Mouse (Mus musculus) neural tube, embryonic 11.5 days (tissue): Measurements from ENCODE around the gene Dnmt1. TPM values are rescaled to one million over a fixed set of nuclear protein-coding genes. Genes with fewer than 3 reads are reported as not detected.

Source experiments
- ATAC-seq: fragments of 200-750 bp; cut with Nextera tagmentation; 2 replicates; pipeline ENCODE4 v1.8.0; 2017; ENCODE audit warnings: moderate number of reproducible peaks, mild to moderate bottlenecking, moderate TSS enrichment, moderate library complexity; ENCODE audit not compliant: insufficient read depth, low FRiP score, low TSS enrichment
- DNase-seq: peaks from one replicate; pipeline ENCODE4 v3.0.0-alpha.2; 2015; ENCODE audit warnings: low spot score
- H3K27ac ChIP-seq: fragments of 300-500 bp; sonication (generic); 2 replicates; pipeline ENCODE4 v1.5.1; 2014; ENCODE audit warnings: low read depth, mild to moderate bottlenecking, low read length
- H3K27me3 ChIP-seq: fragments of 300-500 bp; sonication (generic); 2 replicates; pipeline ENCODE4 v1.6.1; 2014; ENCODE audit warnings: mild to moderate bottlenecking, low read length, mixed read lengths; ENCODE audit not compliant: control insufficient read depth, insufficient read depth
- H3K36me3 ChIP-seq: fragments of 300-500 bp; sonication (generic); 2 replicates; pipeline ENCODE4 v1.6.1; 2014; ENCODE audit warnings: mild to moderate bottlenecking, low read length, moderate library complexity, mixed read lengths; ENCODE audit not compliant: control insufficient read depth, insufficient read depth
- H3K4me1 ChIP-seq: fragments of 300-500 bp; sonication (generic); 2 replicates; pipeline ENCODE4 v1.6.1; 2014; ENCODE audit warnings: low read length, mixed read lengths; ENCODE audit not compliant: control insufficient read depth, insufficient read depth
- H3K4me2 ChIP-seq: fragments of 300-500 bp; sonication (generic); 2 replicates; pipeline ENCODE4 v1.6.1; 2014; ENCODE audit warnings: low read depth, mild to moderate bottlenecking, moderate library complexity
- H3K4me3 ChIP-seq: fragments of 300-500 bp; sonication (generic); 2 replicates; pipeline ENCODE4 v1.5.1; 2014; ENCODE audit warnings: low read depth, low read length
- H3K9ac ChIP-seq: fragments of 300-500 bp; sonication (generic); 2 replicates; pipeline ENCODE4 v1.6.1; 2014; ENCODE audit warnings: mild to moderate bottlenecking, low read length
- H3K9me3 ChIP-seq: fragments of 300-500 bp; sonication (generic); 2 replicates; pipeline ENCODE4 v1.6.1; 2016; ENCODE audit warnings: low read length; ENCODE audit not compliant: control insufficient read depth
- WGBS: fragments of 180-500 bp; shearing (Covaris S2); extraction: QIAGEN DNeasy Blood & Tissue Kit; methylation state at CpG from one replicate; pipeline ENCODE4 v1.1.7; 2014; 5-methylcytosine and 5-hydroxymethylcytosine counted together
- polyA plus RNA-seq: library from polyadenylated mRNA; unstranded; fragments of >200 nt; fragmentation: Nextera tagmentation; extraction: Ambion mirVana; gene quantifications from 2 replicates; pipeline ENCODE4 v1.2.1, GENCODE M21; 2014

Dnmt1 gene
- polyA plus RNA-seq, 1 experiment from 2014 or later = 72.7 TPM

GRCm38 (mm10) chr9:20876318-20877117 lies 83.2 kb downstream of the Dnmt1 start:
- Histone ChIP-seq H3K4me1 (no peaks in the 10 kb centered on the region), H3K4me2 (no peak overlapping the region), H3K9ac (no peak overlapping the region), H3K4me3 (no peak overlapping the region), H3K27ac (no peak overlapping the region), H3K9me3 (no peaks in the 10 kb centered on the region), H3K36me3 (no peaks in the 10 kb centered on the region), H3K27me3 (0 out of 2 replicates have a peak, but pooled peaks cover 2% of the 10 kb centered on the region)
- 73% methylated on average over 8 of the region's 9 CpGs for WGBS
- DNase-seq = no peak
- ATAC-seq = no peak

GRCm38 (mm10) chr9:20875021-20875790 lies 84.5 kb downstream of the Dnmt1 start:
- no peaks in the 10 kb centered on the region for H3K9me3 ChIP-seq
- 70% methylated on average over 23 of the region's 23 CpGs for WGBS
- no peak overlapping the region for H3K9ac ChIP-seq
- H3K4me1 ChIP-seq = no peaks in the 10 kb centered on the region
- H3K27ac ChIP-seq = no peak overlapping the region
- no peak overlapping the region for H3K4me3 ChIP-seq
- H3K4me2 ChIP-seq = no peak overlapping the region
- DNase-seq (no peak), ATAC-seq (no peak)
- peaks cover 11% of the 10 kb centered on the region; the same call in 1 of the 2 replicates for H3K27me3 ChIP-seq
- H3K36me3 ChIP-seq = no peaks in the 10 kb centered on the region

- H3K4me3 ChIP-seq = no peak overlapping the region
- no peak overlapping the region for H3K27ac ChIP-seq
- no peaks in the 10 kb centered on the region for H3K9me3 ChIP-seq
- ATAC-seq = no peak
- H3K4me1 ChIP-seq = no peaks in the 10 kb centered on the region
- no peak for DNase-seq
- WGBS = 85% methylated on average over 12 of the region's 12 CpGs
- no peak overlapping the region for H3K4me2 ChIP-seq
- H3K27me3 ChIP-seq = peaks cover 28% of the 10 kb centered on the region
- no peaks in the 10 kb centered on the region for H3K36me3 ChIP-seq
- no peak overlapping the region for H3K9ac ChIP-seq
Measured at GRCm38 (mm10) chr9:20873521-20873920, 86.2 kb downstream of the Dnmt1 start.

DNA sequence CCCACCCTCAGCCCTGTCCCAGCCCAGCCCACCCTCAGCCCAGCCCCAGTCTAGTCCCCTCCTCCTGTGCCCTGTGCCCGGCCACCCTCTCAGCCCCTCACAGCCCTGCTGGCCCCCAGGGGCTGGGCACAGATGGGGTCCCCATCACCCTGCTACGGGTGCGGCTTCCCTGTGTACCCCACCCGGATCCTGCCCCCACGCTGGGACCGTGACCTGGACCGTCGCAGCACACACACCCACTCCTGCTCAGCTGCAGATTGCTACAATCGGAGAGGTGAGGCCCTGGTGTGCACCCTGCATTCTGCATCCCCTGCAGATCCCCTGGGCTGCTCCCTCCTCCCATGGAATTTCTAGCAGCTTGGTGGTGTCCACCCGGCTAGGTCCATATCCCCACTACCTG lies 86.7 kb downstream of the Dnmt1 start:
- no peaks in the 10 kb centered on the region for H3K4me1 ChIP-seq
- no peak overlapping the region for H3K27ac ChIP-seq
- H3K9me3 ChIP-seq = no peaks in the 10 kb centered on the region
- no peak overlapping the region for H3K4me2 ChIP-seq
- H3K4me3 ChIP-seq = no peak overlapping the region
- H3K9ac ChIP-seq = no peak overlapping the region
- H3K27me3 ChIP-seq = peaks cover 32% of the 10 kb centered on the region
- WGBS = 96% methylated on average over 9 of the region's 10 CpGs
- ATAC-seq (no peak), DNase-seq (no peak)
- no peaks in the 10 kb centered on the region for H3K36me3 ChIP-seq

DNA sequence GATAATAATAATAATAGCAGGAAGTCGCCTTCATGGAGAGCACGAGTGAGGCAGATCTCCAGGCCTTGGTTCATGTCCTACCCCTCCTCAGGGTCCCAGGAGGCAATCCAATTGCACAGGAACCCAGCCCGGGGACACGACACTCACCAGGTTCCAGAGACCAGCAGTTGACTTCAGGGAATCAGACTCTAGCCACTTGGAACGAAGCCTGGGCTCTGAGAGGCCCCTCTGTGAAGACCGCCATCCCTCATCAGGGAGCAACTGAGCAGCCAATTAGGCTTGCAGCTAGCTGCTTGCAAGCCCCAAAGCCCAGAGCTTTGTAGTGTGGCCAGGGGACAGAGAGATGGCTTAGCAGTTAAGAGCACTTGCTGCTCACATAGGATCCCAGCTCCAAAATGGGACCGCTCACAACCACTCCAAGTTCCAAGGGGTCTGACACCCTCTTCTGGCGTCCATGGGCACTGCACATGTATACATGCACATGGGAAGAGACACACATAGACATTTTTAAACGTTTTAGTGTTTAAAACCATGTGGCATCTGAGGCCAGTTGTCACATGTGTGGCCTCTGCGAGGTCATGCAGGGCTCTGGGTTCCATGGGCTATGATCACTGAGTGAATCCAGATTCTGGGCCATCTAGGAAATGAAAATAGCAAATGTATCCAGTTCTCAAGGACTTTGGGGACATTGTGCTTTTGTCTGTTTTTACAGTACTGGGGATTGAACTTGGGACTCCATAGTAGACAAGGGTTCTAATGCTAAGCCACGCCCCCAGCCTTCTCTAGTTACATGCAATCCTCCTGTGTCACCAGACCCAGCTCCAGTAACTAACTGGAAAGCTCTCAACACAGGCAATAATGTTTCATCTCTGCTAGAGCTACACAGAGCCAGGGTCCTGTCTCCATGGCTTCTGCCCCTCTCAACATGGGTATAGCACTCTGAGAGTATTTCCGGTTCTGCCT lies 89.2 kb downstream of the Dnmt1 start:
- H3K4me2 ChIP-seq = no peak overlapping the region
- H3K27me3 ChIP-seq = peaks cover 37% of the 10 kb centered on the region
- no peak for ATAC-seq
- H3K9ac ChIP-seq = no peak overlapping the region
- H3K9me3 ChIP-seq = no peaks in the 10 kb centered on the region
- no peaks in the 10 kb centered on the region for H3K36me3 ChIP-seq
- DNase-seq = no peak
- no peak overlapping the region for H3K4me3 ChIP-seq
- no peak overlapping the region for H3K27ac ChIP-seq
- H3K4me1 ChIP-seq = no peaks in the 10 kb centered on the region
- WGBS = 77% methylated on average over 12 of the region's 12 CpGs

GRCm38 (mm10) chr9:20869246-20869645 lies 90.4 kb downstream of the Dnmt1 start:
- Histone ChIP-seq H3K4me1 (no peaks in the 10 kb centered on the region), H3K36me3 (no peaks in the 10 kb centered on the region), H3K4me3 (peak overlapping the region; percentile 20; the same call in 1 of the 2 replicates), H3K4me2 (peak overlapping the region; percentile 25; the same call in 1 of the 2 replicates), H3K27ac (no peak overlapping the region), H3K27me3 (peaks cover 34% of the 10 kb centered on the region), H3K9ac (no peak overlapping the region), H3K9me3 (no peaks in the 10 kb centered on the region)
- 7% methylated on average over 19 of the region's 19 CpGs for WGBS
- DNase-seq (no peak), ATAC-seq (no peak)

GRCm38 (mm10) chr9:20868448-20869001 lies 91.2 kb downstream of the Dnmt1 start, which contains the start of gene A230050P20Rik:
Gene A230050P20Rik, plus strand, starts transcription at chr9:20868642.
- 8% methylated on average over 48 of the region's 53 CpGs for WGBS
- peak; percentile 16 for DNase-seq
- H3K27me3 ChIP-seq = peaks cover 34% of the 10 kb centered on the region
- H3K9ac ChIP-seq = no peak within 1 kb of the TSS
- no peaks in the 10 kb centered on the region for H3K9me3 ChIP-seq
- no peak within 1 kb of the TSS for H3K27ac ChIP-seq
- H3K4me1 ChIP-seq = no peaks in the 10 kb centered on the region
- no peaks in the 10 kb centered on the region for H3K36me3 ChIP-seq
- peak within 1 kb of the TSS; percentile 20; the same call in 1 of the 2 replicates for H3K4me3 ChIP-seq
- H3K4me2 ChIP-seq = peak within 1 kb of the TSS; percentile 25
- no peak for ATAC-seq

GRCm38 (mm10) chr9:20866879-20867278 lies 92.8 kb downstream of the Dnmt1 start:
- Histone ChIP-seq H3K9ac (no peak overlapping the region), H3K36me3 (no peaks in the 10 kb centered on the region), H3K27me3 (peaks cover 34% of the 10 kb centered on the region), H3K27ac (no peak overlapping the region), H3K9me3 (no peaks in the 10 kb centered on the region), H3K4me1 (no peaks in the 10 kb centered on the region), H3K4me3 (no peak overlapping the region), H3K4me2 (no peak overlapping the region)
- DNase-seq (no peak), ATAC-seq (no peak)
- WGBS = 69% methylated on average over 3 of the region's 3 CpGs
